Mouse (Mus musculus) gastrocnemius, adult 2 months (tissue): ENCODE results near the gene Ppme1. TPM values are rescaled to one million over a fixed set of nuclear protein-coding genes. Genes with fewer than 3 reads are reported as not detected.

Source experiments
- DNase-seq: peaks from one replicate; pipeline ENCODE4 v3.0.0; 2022
- H3K27ac ChIP-seq: fragments of 200-600 bp; 2 replicates; pipeline ENCODE4 v1.8.1; 2022; ENCODE audit warnings: mild to moderate bottlenecking
- H3K4me3 ChIP-seq: fragments of 200-600 bp; 2 replicates; pipeline ENCODE4 v1.8.1; 2022; ENCODE audit warnings: mild to moderate bottlenecking, moderate library complexity
- CTCF ChIP-seq: fragments of 200-600 bp; IDR thresholded peaks from 2 replicates; pipeline ENCODE4 v1.8.1; 2022; ENCODE audit warnings: antibody characterized with exemption, mild to moderate bottlenecking, moderate library complexity
- intact Hi-C: fragments of 180-260 bp; cut with DNase I; formaldehyde crosslinking; loops from one replicate; pipeline ENCODE4 v1.15.1; 2025
- total RNA-seq, 2 experiments: library from RNA; stranded (reverse); gene quantifications; 2 replicates each; pipeline ENCODE4 v1.2.3; 2021

Gene Ppme1
- total RNA-seq, 2 experiments from 2014 or later = 25.1 to 26.6 TPM

DNA sequence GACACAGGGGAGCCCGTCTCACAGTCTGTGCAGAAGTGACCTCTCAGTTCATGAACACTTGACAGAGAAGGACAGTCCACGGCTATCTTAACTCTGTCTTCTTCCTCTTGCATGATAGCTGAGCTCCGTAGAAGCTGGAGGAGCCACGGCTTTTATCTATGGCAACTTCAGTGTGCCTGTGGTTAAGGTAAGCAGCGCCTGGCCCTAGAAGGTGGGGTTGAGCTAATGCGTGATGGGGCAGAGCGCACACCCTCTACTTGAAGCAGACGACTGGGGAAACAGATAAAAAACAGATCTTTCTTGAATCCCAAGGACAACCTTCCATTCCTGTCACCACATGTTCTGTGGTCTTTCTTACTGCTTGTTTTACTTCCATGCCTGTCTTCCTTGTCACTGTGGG lies 55.2 kb downstream of the Ppme1 start:
- DNase-seq = no peak
- no peak overlapping the region for H3K27ac ChIP-seq
- intact Hi-C loops = no loop called here
- no peak overlapping the region for H3K4me3 ChIP-seq
- no peak for TF ChIP-seq CTCF

DNA sequence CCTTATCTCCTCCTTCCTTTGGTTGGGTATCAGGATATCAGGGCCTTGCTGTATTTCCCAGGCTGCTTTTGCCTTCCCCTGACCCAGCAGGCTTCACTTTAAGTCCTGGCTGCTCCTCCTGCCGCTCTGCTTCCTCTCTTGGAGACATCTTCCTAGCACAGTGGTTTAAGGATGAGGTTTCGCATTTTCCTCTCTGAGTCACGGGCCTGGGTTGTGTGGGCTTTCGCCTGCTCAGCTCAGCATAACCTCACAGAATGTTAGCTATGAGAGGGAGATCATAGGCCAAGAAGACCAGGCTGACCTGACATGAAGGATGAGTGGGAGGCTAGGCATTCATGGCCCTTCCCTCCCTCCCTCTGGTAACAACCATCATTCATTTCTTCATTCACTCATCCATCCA lies 59.4 kb downstream of the Ppme1 start:
- Histone ChIP-seq H3K4me3 (no peak overlapping the region), H3K27ac (no peak overlapping the region)
- TF ChIP-seq CTCF = no peak
- no peak for DNase-seq
- intact Hi-C loops = no loop called here

- Histone ChIP-seq H3K4me3 (no peak overlapping the region), H3K27ac (no peak overlapping the region)
- no peak for DNase-seq
- intact Hi-C loops = no loop called here
- no peak for TF ChIP-seq CTCF
Measured at GRCm38 (mm10) chr7:100310290-100310689, 61.8 kb downstream of the Ppme1 start.

DNA sequence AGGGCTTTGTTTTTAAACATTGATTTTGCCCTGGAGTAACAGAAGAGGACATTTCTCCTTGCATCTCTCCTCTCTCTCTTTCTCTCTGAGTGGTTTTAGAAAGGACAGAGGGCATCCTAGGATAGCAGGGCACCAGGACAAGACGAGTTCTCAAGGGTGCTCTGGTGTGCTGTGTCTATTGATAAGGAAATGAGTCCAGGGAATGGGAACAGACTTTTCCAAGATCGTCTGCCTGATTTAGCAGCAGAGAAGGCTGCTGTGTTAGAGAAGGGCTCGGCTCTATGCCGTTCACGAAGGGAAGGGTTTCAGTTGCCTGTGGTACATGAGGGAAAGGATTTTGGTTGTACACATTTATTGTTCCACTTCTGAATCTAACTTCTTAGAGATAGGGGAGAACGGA lies 62.4 kb downstream of the Ppme1 start:
- no peak for DNase-seq
- no peak for TF ChIP-seq CTCF
- Histone ChIP-seq H3K4me3 (no peak overlapping the region), H3K27ac (no peak overlapping the region)
- intact Hi-C loops = no loop called here

GRCm38 (mm10) chr7:100309216-100309615 lies 62.9 kb downstream of the Ppme1 start:
- intact Hi-C loops = no loop called here
- TF ChIP-seq CTCF = no peak
- DNase-seq = no peak
- H3K4me3 ChIP-seq = no peak overlapping the region
- no peak overlapping the region for H3K27ac ChIP-seq

GRCm38 (mm10) chr7:100307872-100308653 lies 64.0 kb downstream of the Ppme1 start:
- DNase-seq = no peak
- TF ChIP-seq CTCF = no peak
- no peak overlapping the region for H3K4me3 ChIP-seq
- no peak overlapping the region for H3K27ac ChIP-seq
- intact Hi-C loops = no loop called here

- TF ChIP-seq CTCF = no peak
- intact Hi-C loops = no loop called here
- no peak for DNase-seq
- no peak overlapping the region for H3K27ac ChIP-seq
- no peak overlapping the region for H3K4me3 ChIP-seq
Measured at GRCm38 (mm10) chr7:100305894-100306293, 66.2 kb downstream of the Ppme1 start.

DNA sequence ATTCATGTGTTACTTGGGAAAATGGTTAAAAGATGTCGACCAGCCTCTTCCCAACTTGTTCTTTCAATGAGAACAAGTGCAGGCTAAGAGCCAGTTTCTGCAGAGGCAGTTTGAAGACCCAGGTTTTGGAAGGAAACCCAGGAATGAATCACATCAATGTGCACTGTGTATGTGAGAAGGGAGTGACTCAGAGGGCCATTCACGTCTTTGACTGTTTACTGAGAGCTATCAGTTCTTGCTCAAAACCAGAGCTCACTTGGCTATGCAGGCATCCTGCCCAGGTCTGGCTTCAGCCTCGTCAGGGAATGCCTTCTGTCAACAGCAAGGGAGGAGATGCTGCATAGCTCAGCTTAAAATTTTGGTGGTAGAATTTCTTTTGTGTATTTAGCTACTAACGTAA lies 69.8 kb downstream of the Ppme1 start:
- no peak for TF ChIP-seq CTCF
- intact Hi-C loops = no loop called here
- peak; percentile 62 for DNase-seq
- Histone ChIP-seq H3K27ac (0 out of 2 replicates have a peak overlapping the region, but pooled peaks have one; percentile 20), H3K4me3 (no peak overlapping the region)

- DNase-seq = no peak
- intact Hi-C loops = no loop called here
- Histone ChIP-seq H3K27ac (no peak overlapping the region), H3K4me3 (no peak overlapping the region)
- no peak for TF ChIP-seq CTCF
Measured at GRCm38 (mm10) chr7:100301390-100301789, 70.7 kb downstream of the Ppme1 start.

DNA sequence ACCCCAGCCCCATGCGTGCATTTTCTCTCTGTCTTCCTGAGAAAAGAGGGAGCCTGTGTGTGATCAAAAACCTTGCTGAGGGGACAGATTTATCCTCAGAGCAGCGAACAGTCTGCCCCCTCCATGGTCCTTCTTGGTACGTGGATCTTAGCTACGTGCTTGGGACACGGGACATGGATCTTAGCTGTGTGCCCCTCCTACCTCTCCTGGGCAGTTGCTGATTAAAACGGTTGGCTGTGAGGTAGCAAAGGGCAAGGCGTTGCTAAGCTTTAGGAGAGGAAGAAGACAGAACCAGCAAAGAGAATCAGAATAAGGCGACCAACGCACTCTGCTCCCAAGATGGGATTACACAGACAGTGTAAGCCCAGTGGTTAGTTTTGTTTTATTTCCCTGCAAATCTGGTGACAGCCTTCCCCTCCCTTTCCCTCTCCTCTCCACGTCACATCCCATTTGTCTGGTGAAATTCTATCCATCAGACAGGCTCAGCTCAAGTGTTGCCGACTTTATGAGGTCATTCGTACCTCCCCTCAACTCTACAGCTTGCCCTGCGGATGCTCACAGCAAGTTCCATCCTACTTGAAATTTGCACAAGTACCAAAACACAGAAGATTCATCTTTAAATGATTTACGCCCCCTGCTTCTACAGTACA lies 73.1 kb downstream of the Ppme1 start:
- no peak for TF ChIP-seq CTCF
- Histone ChIP-seq H3K27ac (no peak overlapping the region), H3K4me3 (no peak overlapping the region)
- intact Hi-C loops = no loop called here
- no peak for DNase-seq

DNA sequence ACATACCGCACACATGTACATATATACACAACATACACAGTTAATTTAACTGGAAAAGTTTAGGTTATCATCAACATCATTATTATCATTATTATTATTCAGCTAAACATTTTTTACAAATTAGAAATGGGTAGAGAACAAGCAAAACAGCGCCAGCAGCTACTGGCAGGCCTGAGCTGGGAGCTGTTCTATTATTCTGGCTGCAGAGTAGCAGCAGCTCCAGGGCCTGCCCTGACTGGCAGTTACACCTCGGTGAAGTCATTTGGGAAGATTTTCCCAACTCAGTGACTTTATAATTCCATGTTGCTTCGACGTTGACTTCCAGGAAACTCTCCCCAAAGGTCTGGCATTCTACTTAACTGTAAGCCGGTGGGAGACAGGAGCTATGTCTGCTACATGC lies 75.4 kb downstream of the Ppme1 start:
- no peak for DNase-seq
- no peak for TF ChIP-seq CTCF
- intact Hi-C loops = no loop called here
- H3K27ac ChIP-seq = no peak overlapping the region
- no peak overlapping the region for H3K4me3 ChIP-seq

- no peak for DNase-seq
- no peak overlapping the region for H3K27ac ChIP-seq
- intact Hi-C loops = no loop called here
- H3K4me3 ChIP-seq = no peak overlapping the region
- no peak for TF ChIP-seq CTCF
Measured at GRCm38 (mm10) chr7:100295745-100296144, 76.4 kb downstream of the Ppme1 start.

DNA sequence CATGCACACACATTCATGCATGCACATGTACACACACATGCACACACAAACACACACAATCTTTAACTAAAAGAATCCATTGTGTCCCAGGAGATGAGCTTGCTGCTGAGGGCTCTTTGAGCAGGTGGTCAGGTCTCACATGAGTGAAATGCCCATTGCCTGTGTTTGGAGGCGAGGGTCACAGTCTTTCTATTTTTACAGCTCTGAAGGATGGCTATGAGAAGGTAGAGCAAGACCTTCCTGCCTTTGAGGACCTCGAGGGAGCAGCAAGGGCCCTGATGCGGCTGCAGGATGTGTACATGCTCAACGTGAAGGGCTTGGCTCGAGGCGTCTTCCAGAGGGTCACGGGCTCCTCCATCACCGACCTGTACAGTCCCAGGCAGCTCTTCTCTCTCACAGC lies 78.6 kb downstream of the Ppme1 start:
- Histone ChIP-seq H3K27ac (no peak overlapping the region), H3K4me3 (no peak overlapping the region)
- DNase-seq = no peak
- intact Hi-C loops = no loop called here
- no peak for TF ChIP-seq CTCF

- intact Hi-C loops = no loop called here
- no peak overlapping the region for H3K27ac ChIP-seq
- no peak for TF ChIP-seq CTCF
- H3K4me3 ChIP-seq = peak overlapping the region; percentile 56
- DNase-seq = peak; percentile 60
Measured at GRCm38 (mm10) chr7:100288622-100289021, 83.5 kb downstream of the Ppme1 start.
